ENCODE assay signal across 8 mouse cellular contexts in the genomic region with DNA sequence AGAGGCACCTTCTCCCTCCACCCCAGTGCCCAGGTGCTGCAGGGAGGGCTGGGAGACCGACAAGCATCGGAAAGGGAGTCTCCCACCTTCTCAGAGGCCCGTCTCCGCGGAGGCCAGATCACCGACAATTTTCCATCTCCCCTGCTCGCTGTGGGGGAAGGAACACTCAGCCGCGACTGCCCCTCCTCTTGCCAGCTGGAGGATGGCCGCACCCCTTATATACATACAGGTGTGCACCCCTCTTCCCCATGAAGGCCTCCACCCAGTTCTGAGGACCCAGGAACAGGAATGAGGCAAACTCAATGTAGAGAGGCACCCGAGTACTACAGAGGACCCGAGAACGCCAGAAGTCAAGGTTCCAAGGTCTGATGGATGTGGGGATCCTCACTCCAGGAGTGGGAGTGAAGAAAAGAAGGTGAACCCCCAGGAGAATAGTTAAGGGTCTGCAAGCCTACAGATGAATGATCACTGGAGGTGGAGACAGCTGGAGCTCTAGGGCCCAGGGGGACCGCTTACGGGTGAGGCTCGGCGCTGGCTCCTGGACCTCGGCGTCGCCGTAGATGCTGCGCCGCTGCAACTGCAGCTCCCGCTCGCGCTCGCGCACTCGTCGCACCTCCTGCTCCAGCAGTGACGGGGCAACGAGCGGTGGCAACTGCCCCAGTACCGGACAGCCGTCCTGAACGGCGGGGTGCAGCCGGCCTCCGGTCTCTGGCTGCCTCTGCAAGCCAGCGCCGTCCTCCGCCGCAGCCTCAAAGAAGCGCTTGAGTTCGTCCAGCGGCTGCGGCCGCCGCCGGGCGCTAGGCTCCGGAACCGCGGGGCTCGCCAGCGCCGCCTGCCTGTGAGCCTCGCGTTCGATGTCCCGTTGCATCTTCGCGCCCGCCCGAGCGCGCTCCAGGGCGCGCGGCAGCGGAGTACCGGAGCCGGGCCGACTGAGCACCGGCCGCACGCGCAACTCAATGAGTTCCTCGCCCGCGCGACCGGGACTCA. TPM values are rescaled to one million over a fixed set of nuclear protein-coding genes. Genes with fewer than 3 reads are reported as not detected.
A peak's percentile ranks its signal among the peaks of the same experiment; 100 is the strongest.
DNase-seq lines count a peak whose midpoint lies in the region; ATAC-seq lines count a peak whose summit lies in the region.

No protein-coding gene starts in this region.

- 2% methylated on average over 83 of the region's 83 CpGs for WGBS in limb, embryonic 15.5 days
- 2% methylated on average over 81 of the region's 83 CpGs for WGBS in midbrain, embryonic 14.5 days

- H3K27ac ChIP-seq in limb, embryonic 15.5 days, result no peak overlapping the region
- no peak overlapping the region for H3K27ac ChIP-seq in midbrain, embryonic 14.5 days (replicated peaks; ENCODE audit: low read depth, low read length)

- peak overlapping the region; percentile 99 for H3K4me2 ChIP-seq in limb, embryonic 15.5 days
- peak overlapping the region; percentile 95 for H3K4me2 ChIP-seq in midbrain, embryonic 14.5 days (ENCODE audit: low read length)

- H3K36me3 ChIP-seq in limb, embryonic 15.5 days, result no peaks in the 10 kb centered on the region
- H3K36me3 ChIP-seq in midbrain, embryonic 14.5 days (ENCODE audit: control insufficient read depth, insufficient read depth, low read length), result no peaks in the 10 kb centered on the region

- peak; percentile 77 for DNase-seq in embryo, embryonic 10 days (ENCODE audit: low spot score)
- no peak for DNase-seq in embryo, embryonic 9.5 days (ENCODE audit: extremely low spot score)
- DNase-seq in cerebellum, postnatal 25 days, result peak; percentile 79 to 90
- DNase-seq in gastrocnemius, postnatal 25 days, result peak; percentile 72
- peak; percentile 90 for DNase-seq in midbrain, embryonic 14.5 days
- DNase-seq in spleen, postnatal 36 days (ENCODE audit: low spot score in 2 of 2), result peak; percentile 56 to 65

- peaks cover 44% of the 10 kb centered on the region for H3K27me3 ChIP-seq in limb, embryonic 15.5 days
- H3K27me3 ChIP-seq in midbrain, embryonic 14.5 days (ENCODE audit: control insufficient read depth, insufficient read depth, low read length), result peaks cover 34% of the 10 kb centered on the region

- H3K4me3 ChIP-seq in limb, embryonic 15.5 days, result peak overlapping the region; percentile 53
- H3K4me3 ChIP-seq in midbrain, embryonic 14.5 days (replicated peaks; ENCODE audit: low read depth, low read length), result peak overlapping the region; percentile 52

- H3K9ac ChIP-seq in limb, embryonic 15.5 days, result peak overlapping the region; percentile 31
- peak overlapping the region; percentile 51; the same call in 1 of the 2 replicates for H3K9ac ChIP-seq in midbrain, embryonic 14.5 days (replicated peaks; ENCODE audit: low read length)

- H3K9me3 ChIP-seq in limb, embryonic 15.5 days, result no peaks in the 10 kb centered on the region
- H3K9me3 ChIP-seq in midbrain, embryonic 14.5 days (ENCODE audit: control insufficient read depth, low read length), result no peaks in the 10 kb centered on the region

- ATAC-seq in inflammation-experienced regulatory T-cells, adult 6 months, result peak; percentile 72
- 0 out of 2 replicates have a peak, but pooled peaks have one; percentile 45 for ATAC-seq in limb, embryonic 15.5 days (ENCODE audit: insufficient number of reproducible peaks, low FRiP score, low TSS enrichment, low read depth)
- ATAC-seq in midbrain, embryonic 14.5 days (ENCODE audit: low FRiP score, low TSS enrichment), result peak; percentile 51; the same call in 1 of the 2 replicates

- H3K4me1 ChIP-seq in limb, embryonic 15.5 days, result peaks cover 34% of the 10 kb centered on the region
- H3K4me1 ChIP-seq in midbrain, embryonic 14.5 days (ENCODE audit: control insufficient read depth, insufficient read depth, low read length), result peaks cover 17% of the 10 kb centered on the region

RNA-seq across cellular contexts. Expression of a gene that starts 1.1 kb away (rescaled TPM):
- 1 to 10 TPM; 3.3 to 5.9 TPM for total RNA-seq in gastrocnemius, postnatal 25 days (2021)
- polyA plus RNA-seq in inflammation-experienced regulatory T-cells, adult 6 months (2017; shearing (Covaris generic)), result 1 to 10 TPM in 2 of 3 experiments, not detected in 1; 1.2 to 2.5 TPM
- polyA plus RNA-seq in limb, embryonic 15.5 days (2015; fragmentation: Nextera tagmentation; extraction: Ambion mirVana), result 0.27 and 0.71 TPM in 2 replicates
- 0.94 TPM in 1 of 2 replicates, not detected in the other for polyA plus RNA-seq in midbrain, embryonic 14.5 days (2014; fragmentation: Nextera tagmentation; extraction: Ambion mirVana)

RNA-seq across cellular contexts. Expression of a gene that starts 9.6 kb away (rescaled TPM):
- under 1 TPM; 0.33 to 0.35 TPM for total RNA-seq in gastrocnemius, postnatal 25 days (2021)
- polyA plus RNA-seq in inflammation-experienced regulatory T-cells, adult 6 months (2017; shearing (Covaris generic)), result under 1 TPM in 2 of 3 experiments, not detected in 1; 0.51 to 0.70 TPM
- 0.58 and 1.00 TPM in 2 replicates for polyA plus RNA-seq in limb, embryonic 15.5 days (2015; fragmentation: Nextera tagmentation; extraction: Ambion mirVana)
- 0.53 and 0.89 TPM in 2 replicates for polyA plus RNA-seq in midbrain, embryonic 14.5 days (2014; fragmentation: Nextera tagmentation; extraction: Ambion mirVana)

RNA-seq across cellular contexts. Expression of a gene that starts 10.4 kb away (rescaled TPM):
- total RNA-seq in gastrocnemius, postnatal 25 days (2021), result under 1 TPM; 0.26 to 0.32 TPM
- polyA plus RNA-seq in inflammation-experienced regulatory T-cells, adult 6 months (2017; shearing (Covaris generic)), result 1 to 10 TPM; 1.6 to 3.7 (median 2.8) TPM
- 5.4 and 5.5 TPM in 2 replicates for polyA plus RNA-seq in limb, embryonic 15.5 days (2015; fragmentation: Nextera tagmentation; extraction: Ambion mirVana)
- 0.65 and 0.87 TPM in 2 replicates for polyA plus RNA-seq in midbrain, embryonic 14.5 days (2014; fragmentation: Nextera tagmentation; extraction: Ambion mirVana)

RNA-seq across cellular contexts. Expression of a gene that starts 13.4 kb away (rescaled TPM):
- total RNA-seq in gastrocnemius, postnatal 25 days (2021), result 10 to 100 TPM; 15.6 to 16.7 TPM
- polyA plus RNA-seq in inflammation-experienced regulatory T-cells, adult 6 months (2017; shearing (Covaris generic)), result 1 to 10 TPM; 5.0 to 7.3 (median 6.5) TPM
- polyA plus RNA-seq in limb, embryonic 15.5 days (2015; fragmentation: Nextera tagmentation; extraction: Ambion mirVana), result 8.8 and 10.6 TPM in 2 replicates
- 10.5 and 14.2 TPM in 2 replicates for polyA plus RNA-seq in midbrain, embryonic 14.5 days (2014; fragmentation: Nextera tagmentation; extraction: Ambion mirVana)

RNA-seq across cellular contexts. Expression of a gene that starts 31.5 kb away (rescaled TPM):
- 1 to 10 TPM in 1 of 2 experiments, under 1 TPM in 1; 0.69 to 1.2 TPM for total RNA-seq in gastrocnemius, postnatal 25 days (2021)
- 100 to 1,000 TPM; 188 to 350 (median 272) TPM for polyA plus RNA-seq in inflammation-experienced regulatory T-cells, adult 6 months (2017; shearing (Covaris generic))
- polyA plus RNA-seq in limb, embryonic 15.5 days (2015; fragmentation: Nextera tagmentation; extraction: Ambion mirVana), result 1.7 and 2.2 TPM in 2 replicates
- polyA plus RNA-seq in midbrain, embryonic 14.5 days (2014; fragmentation: Nextera tagmentation; extraction: Ambion mirVana), result 0.16 and 0.33 TPM in 2 replicates
